Mouse (Mus musculus) CH12.LX (cell line): ENCODE data around the gene Rgs18. TPM values are rescaled to one million over a fixed set of nuclear protein-coding genes. Genes with fewer than 3 reads are reported as not detected.

Experiments
- DNase-seq: peaks from one replicate; pipeline ENCODE4 v3.0.0-alpha.2; 2013; ENCODE audit errors: extremely low read depth
- H3K27ac ChIP-seq: 2 replicates; pipeline ENCODE4 v1.5.1; 2012; ENCODE audit warnings: low read depth, mild to moderate bottlenecking, control low read depth, moderate library complexity; ENCODE audit not compliant: insufficient read depth
- H3K27me3 ChIP-seq: replicated peaks from 2 replicates; pipeline ENCODE3; 2012; ENCODE audit warnings: inconsistent platforms
- H3K36me3 ChIP-seq, 2 experiments: replicated peaks in 1 of 2; 2 replicates each; pipeline versions ENCODE3 to v1.6.1; 2012; ENCODE audit warnings: inconsistent platforms in 1 of 2, low read length in 1 of 2, mild to moderate bottlenecking in 1 of 2, mixed read lengths in 1 of 2, moderate library complexity in 1 of 2; ENCODE audit not compliant: control insufficient read depth in 1 of 2, insufficient read depth in 1 of 2
- H3K4me1 ChIP-seq, 2 experiments: 2 replicates each; pipeline ENCODE4 v1.6.1; 2012; ENCODE audit warnings: inconsistent platforms in 1 of 2, moderate library complexity in 1 of 2; ENCODE audit not compliant: insufficient read depth in 2 of 2, control insufficient read depth in 1 of 2
- H3K4me2 ChIP-seq: 2 replicates; pipeline ENCODE4 v1.6.1; 2012; ENCODE audit warnings: low read depth, mild to moderate bottlenecking, control low read depth; ENCODE audit not compliant: poor library complexity, insufficient read depth, severe bottlenecking
- H3K4me3 ChIP-seq, 3 experiments: fragments of 150-350 bp in 1 of 3; sonication (generic) in 1 of 3; replicated peaks in 1 of 3; 2 replicates each; pipeline versions ENCODE3 to v1.5.1; 2011 to 2012; ENCODE audit warnings: low read depth in 2 of 3, low read length in 2 of 3, mild to moderate bottlenecking in 2 of 3, moderate library complexity in 2 of 3, control low read depth in 1 of 3, improper control_type of control experiment in 1 of 3, inconsistent platforms in 1 of 3, mixed read lengths in 1 of 3; ENCODE audit not compliant: poor library complexity in 1 of 3
- H3K79me2 ChIP-seq: replicated peaks from 2 replicates; pipeline ENCODE4 v1.6.1; 2012; ENCODE audit warnings: mild to moderate bottlenecking, moderate library complexity; ENCODE audit not compliant: control insufficient read depth, poor library complexity, insufficient read depth, severe bottlenecking; ENCODE audit errors: extremely low read depth
- H3K9ac ChIP-seq: 2 replicates; pipeline ENCODE4 v1.6.1; 2012; ENCODE audit warnings: low read depth, mild to moderate bottlenecking, control low read depth, moderate library complexity; ENCODE audit not compliant: insufficient read depth
- H3K9me3 ChIP-seq: replicated peaks from 2 replicates; pipeline ENCODE3; 2012; ENCODE audit warnings: low read length, inconsistent platforms, mixed read lengths
- BHLHE40 ChIP-seq: IDR thresholded peaks from 2 replicates; pipeline ENCODE4 v1.6.1; 2011; ENCODE audit warnings: mild to moderate bottlenecking, low read depth, low read length, improper control_type of control experiment
- CHD1 ChIP-seq: IDR thresholded peaks from 2 replicates; pipeline ENCODE4 v1.6.1; 2012; ENCODE audit warnings: low read depth, low read length, improper control_type of control experiment, inconsistent platforms
- CHD2 ChIP-seq: IDR thresholded peaks from 2 replicates; pipeline ENCODE4 v1.6.1; 2011; ENCODE audit warnings: low read length, improper control_type of control experiment
- E2F4 ChIP-seq: IDR thresholded peaks from 2 replicates; pipeline ENCODE4 v1.6.1; 2011; ENCODE audit warnings: low read depth, low read length, improper control_type of control experiment; ENCODE audit not compliant: insufficient replicate concordance
- ELF1 ChIP-seq: IDR thresholded peaks from 2 replicates; pipeline ENCODE4 v1.6.1; 2014; ENCODE audit warnings: low read depth, mild to moderate bottlenecking, inconsistent platforms, low read length, improper control_type of control experiment
- ETS1 ChIP-seq: conservative IDR thresholded peaks from 2 replicates; pipeline ENCODE4 v1.6.1; 2012; ENCODE audit warnings: low read depth, mild to moderate bottlenecking, inconsistent platforms, low read length, improper control_type of control experiment, moderate library complexity
- JUND ChIP-seq: conservative IDR thresholded peaks from 2 replicates; pipeline ENCODE4 v1.6.1; 2011; ENCODE audit warnings: low read depth, low read length, improper control_type of control experiment
- MAFK ChIP-seq: IDR thresholded peaks from 2 replicates; pipeline ENCODE4 v1.6.1; 2011; ENCODE audit warnings: low read length, improper control_type of control experiment; ENCODE audit not compliant: insufficient replicate concordance
- MEF2A ChIP-seq: IDR thresholded peaks from 2 replicates; pipeline ENCODE4 v1.6.1; 2014; ENCODE audit warnings: low read depth, mild to moderate bottlenecking, inconsistent platforms, low read length, improper control_type of control experiment, borderline replicate concordance
- MXI1 ChIP-seq: IDR thresholded peaks from 2 replicates; pipeline ENCODE4 v1.6.1; 2011; ENCODE audit warnings: mild to moderate bottlenecking, low read depth, low read length, improper control_type of control experiment
- POLR2A ChIP-seq: IDR thresholded peaks from 2 replicates; pipeline ENCODE4 v1.6.1; 2011; ENCODE audit warnings: low read depth, mild to moderate bottlenecking, improper control_type of control experiment, low read length
- POLR2AphosphoS2 ChIP-seq: IDR thresholded peaks from 2 replicates; pipeline ENCODE4 v1.6.1; 2011; ENCODE audit warnings: low read depth, low read length, improper control_type of control experiment
- RAD21 ChIP-seq: IDR thresholded peaks from 2 replicates; pipeline ENCODE4 v1.6.1; 2011; ENCODE audit warnings: low read depth, mild to moderate bottlenecking, low read length, improper control_type of control experiment, moderate library complexity
- RCOR1 ChIP-seq: conservative IDR thresholded peaks from 2 replicates; pipeline ENCODE4 v1.6.1; 2012; ENCODE audit warnings: low read depth, mild to moderate bottlenecking, inconsistent platforms, low read length, improper control_type of control experiment
- TBP ChIP-seq: conservative IDR thresholded peaks from 2 replicates; pipeline ENCODE4 v1.6.1; 2011; ENCODE audit warnings: low read depth, low read length, improper control_type of control experiment
- TCF12 ChIP-seq: IDR thresholded peaks from 2 replicates; pipeline ENCODE4 v1.6.1; 2014; ENCODE audit warnings: low read depth, mild to moderate bottlenecking, inconsistent platforms, low read length, improper control_type of control experiment
- USF1 ChIP-seq: IDR thresholded peaks from 2 replicates; pipeline ENCODE4 v1.6.1; 2014; ENCODE audit warnings: low read depth, mild to moderate bottlenecking, inconsistent platforms, low read length, improper control_type of control experiment
- USF2 ChIP-seq: conservative IDR thresholded peaks from 2 replicates; pipeline ENCODE4 v1.6.1; 2011; ENCODE audit warnings: low read depth, low read length, improper control_type of control experiment
- ZC3H11A ChIP-seq: IDR thresholded peaks from 2 replicates; pipeline ENCODE4 v1.6.1; 2012; ENCODE audit warnings: low read depth, mild to moderate bottlenecking, inconsistent platforms, low read length, improper control_type of control experiment
- dilution Hi-C: fragments of 300-500 bp; cut with MboI; formaldehyde crosslinking; loops from 2 replicates; pipeline ENCODE4 v1.14.3; 2020; ENCODE audit warnings: low sequenced_read_pairs; ENCODE audit not compliant: extremely low pct_unique_long_range_greater_than_20kb, extremely low pct_ligation_motif_present
- in situ Hi-C: fragments of 300-500 bp; cut with MboI; formaldehyde crosslinking; loops from 3 replicates; pipeline ENCODE4 v1.14.3; 2019; ENCODE audit warnings: low sequenced_read_pairs, low pct_ligation_motif_present, low pct_unique_long_range_greater_than_20kb, mixed read lengths
- polyA plus RNA-seq: library from polyadenylated mRNA; unstranded; fragments of >175 nt; gene quantifications from 2 replicates; pipeline ENCODE4 v1.2.1, GENCODE M21; 2012; ENCODE audit warnings: low read depth; ENCODE audit not compliant: insufficient read length
- total RNA-seq, 2 experiments: library from RNA; depleted of rRNA; stranded (reverse); fragments of 300-350 nt in 1 of 2; fragments of >200 nt in 1 of 2; gene quantifications; 2 replicates each; pipeline ENCODE4 v1.2.3; 2012 to 2014

Rgs18 gene
- total and polyA plus RNA-seq, 3 experiments: 0.38 to 15.1 (median 4.9) TPM

DNA sequence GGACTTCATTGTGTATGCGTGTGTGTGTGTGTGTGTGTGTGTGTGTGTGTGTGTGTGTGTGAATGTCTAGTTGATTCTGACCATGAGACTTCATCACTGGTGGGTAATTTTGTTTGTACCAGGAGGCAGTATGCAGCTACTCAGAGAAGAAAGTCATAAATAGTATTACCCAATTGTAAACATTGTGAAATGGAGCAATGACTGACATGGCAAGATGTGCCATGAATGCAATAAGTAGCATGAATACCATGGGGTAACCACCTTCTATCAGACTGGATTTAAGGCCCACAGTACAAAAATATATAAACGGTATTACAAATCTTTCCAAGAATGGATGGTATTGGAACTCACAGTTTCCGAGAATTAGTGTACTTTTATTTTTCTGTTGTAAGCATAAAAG, 14.4 kb downstream of the Rgs18 start:
- Histone ChIP-seq H3K4me3 (no peak overlapping the region), H3K27me3 (no peaks in the 10 kb centered on the region), H3K79me2 (no peaks in the 10 kb centered on the region), H3K9ac (no peak overlapping the region), H3K36me3 (no peaks in the 10 kb centered on the region), H3K9me3 (no peaks in the 10 kb centered on the region), H3K4me2 (no peak overlapping the region), H3K27ac (no peak overlapping the region), H3K4me1 (no peaks in the 10 kb centered on the region)
- no peak for DNase-seq
- in situ Hi-C loops: no loop called here
- dilution Hi-C loops: no loop called here
- no peak for TF ChIP-seq MEF2A
- TF ChIP-seq POLR2AphosphoS2: no peak
- no peak for TF ChIP-seq TCF12
- TF ChIP-seq E2F4: no peak
- TF ChIP-seq BHLHE40: no peak
- no peak for TF ChIP-seq JUND

DNA sequence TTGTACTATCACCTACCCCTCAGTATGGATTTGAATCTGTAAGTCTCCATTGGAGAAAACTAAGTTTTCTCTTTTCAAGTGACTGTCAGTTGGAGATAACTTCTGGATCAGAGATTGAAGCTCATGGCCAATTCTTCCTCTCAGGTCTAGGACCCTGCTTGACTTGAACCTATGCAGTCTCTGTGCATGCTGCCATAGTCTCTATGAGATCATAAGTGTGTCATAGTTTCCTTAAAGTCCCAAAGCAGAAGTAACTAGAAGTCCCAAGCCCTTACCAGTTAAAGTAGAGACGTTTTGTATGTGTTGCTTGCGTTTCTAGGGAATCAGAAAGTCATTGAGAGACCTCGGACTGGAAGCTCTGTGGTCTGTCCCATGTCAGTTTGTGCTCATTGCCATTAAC, 24.5 kb downstream of the Rgs18 start:
- no peak for TF ChIP-seq POLR2A
- no peak for TF ChIP-seq ZC3H11A
- TF ChIP-seq RAD21: no peak
- TF ChIP-seq MEF2A: no peak
- no peak for TF ChIP-seq TBP
- no peak for TF ChIP-seq ETS1
- TF ChIP-seq ELF1: no peak
- TF ChIP-seq, all 38 proteins: peak for 0

DNA sequence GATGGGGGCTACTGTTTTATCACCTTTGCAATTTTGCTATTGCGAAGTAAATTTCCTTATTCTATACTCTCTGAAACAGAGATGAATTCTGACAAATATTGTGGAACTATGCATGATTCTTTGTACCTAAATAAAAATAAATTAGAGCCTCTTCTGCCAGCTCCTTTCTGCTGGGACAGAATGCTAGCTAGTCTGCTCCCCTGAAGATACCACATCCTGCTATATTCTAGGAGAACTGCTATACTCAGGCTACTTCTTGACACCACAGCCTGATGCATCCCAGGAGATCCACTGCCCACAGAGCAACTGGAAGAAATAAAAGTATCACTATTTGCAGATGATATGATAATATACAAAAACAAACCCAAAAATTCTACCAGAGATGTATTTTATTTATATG, 29.1 kb downstream of the Rgs18 start:
- DNase-seq: no peak
- Histone ChIP-seq H3K4me2 (no peak overlapping the region), H3K9me3 (no peaks in the 10 kb centered on the region), H3K9ac (no peak overlapping the region), H3K4me3 (no peak overlapping the region), H3K4me1 (0 out of 4 replicates have a peak, but pooled peaks cover 0 to 3% of the 10 kb centered on the region in 2 experiments), H3K27me3 (no peaks in the 10 kb centered on the region), H3K27ac (no peak overlapping the region), H3K79me2 (no peaks in the 10 kb centered on the region), H3K36me3 (no peaks in the 10 kb centered on the region)
- in situ Hi-C loops: no loop called here
- TF ChIP-seq MAFK (no peak), POLR2A (no peak), RCOR1 (no peak), USF2 (no peak), CHD1 (no peak), USF1 (no peak), CHD2 (no peak), ELF1 (no peak), RAD21 (no peak), MXI1 (no peak), TBP (no peak)
- dilution Hi-C loops: no loop called here

More for the DNA sequence above, 24.5 kb downstream of the Rgs18 start:
- dilution Hi-C loops: no loop called here
- H3K9ac ChIP-seq: no peak overlapping the region
- H3K27ac ChIP-seq: no peak overlapping the region
- DNase-seq: no peak
- no peaks in the 10 kb centered on the region for H3K36me3 ChIP-seq
- no peaks in the 10 kb centered on the region for H3K79me2 ChIP-seq
- no peaks in the 10 kb centered on the region for H3K9me3 ChIP-seq
- H3K27me3 ChIP-seq: no peaks in the 10 kb centered on the region
- H3K4me3 ChIP-seq: no peak overlapping the region
- no peak overlapping the region for H3K4me2 ChIP-seq
- in situ Hi-C loops: no loop called here
- H3K4me1 ChIP-seq: 0 out of 4 replicates have a peak, but pooled peaks cover 0 to 3% of the 10 kb centered on the region in 2 experiments
